Mouse (Mus musculus) common myeloid progenitor, adult 5-6 weeks (primary cell): ENCODE measurements around the gene Ppp1r14b. TPM values are rescaled to one million over a fixed set of nuclear protein-coding genes. Genes with fewer than 3 reads are reported as not detected.

Source experiments
- ATAC-seq: replicated peaks from 2 replicates; pipeline ENCODE4 v1.8.0; 2016; ENCODE audit warnings: low read depth, mild to moderate bottlenecking, moderate TSS enrichment, inconsistent platforms; ENCODE audit not compliant: poor library complexity, severe bottlenecking
- total RNA-seq: library from RNA; stranded (forward); fragments of 200-1000, 187-1606 nt; gene quantifications from 2 replicates; pipeline ENCODE4 v1.2.3, GENCODE M21; 2017

Gene Ppp1r14b
- 119 and 184 TPM in 2 replicates for total RNA-seq

DNA sequence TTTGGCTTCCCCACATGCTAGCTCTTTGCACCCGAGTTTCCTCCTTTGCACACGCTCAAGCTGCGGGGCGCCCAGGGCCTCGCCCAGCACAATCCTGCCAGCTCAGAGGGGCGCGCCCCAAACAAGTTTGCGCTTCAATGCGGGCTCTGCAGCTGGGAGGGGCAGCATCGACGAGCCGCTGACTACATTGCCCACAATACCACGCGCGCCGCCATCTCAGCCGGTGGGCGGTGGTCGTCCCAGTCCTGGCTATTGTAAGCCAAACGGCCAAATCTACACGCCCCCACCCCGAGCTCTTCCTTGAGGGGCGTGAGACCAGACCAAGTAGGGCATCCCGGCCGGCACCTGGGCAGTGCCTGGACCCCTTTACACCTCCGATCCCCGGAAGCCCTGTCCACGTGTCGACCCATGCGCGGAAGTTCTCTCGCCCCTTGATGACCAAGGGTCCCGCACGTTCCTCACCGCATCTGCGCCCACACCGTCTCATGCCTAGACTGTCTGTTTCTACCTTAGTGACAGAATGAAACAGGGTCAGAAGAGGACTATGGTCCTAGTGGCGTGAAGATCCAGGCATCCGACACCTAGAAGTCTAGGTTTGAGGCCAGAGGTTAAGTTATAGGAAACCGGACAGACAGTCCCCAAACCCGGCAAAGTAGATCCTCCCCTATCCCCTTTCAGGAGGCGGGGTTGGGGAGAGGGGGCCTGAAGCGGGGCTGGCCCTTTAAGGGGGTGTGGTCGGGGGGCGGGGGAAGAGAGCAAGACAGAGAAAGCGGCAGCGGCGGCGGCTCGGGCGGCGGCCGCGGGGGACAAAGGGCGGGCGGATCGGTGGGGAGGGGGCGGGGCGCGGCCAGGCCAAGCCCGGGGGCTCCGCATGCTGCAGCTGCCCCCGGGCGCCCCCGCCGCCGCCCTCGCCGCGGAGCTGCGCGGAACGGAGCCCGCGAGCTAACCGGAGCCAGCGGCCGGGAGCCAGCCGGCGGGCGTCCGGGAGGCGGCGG lies at the start of gene Ppp1r14b:
Gene Ppp1r14b, plus strand, starts transcription at position 758 of the 995 bp plus-strand sequence.
- ATAC-seq: peak; percentile 69

DNA sequence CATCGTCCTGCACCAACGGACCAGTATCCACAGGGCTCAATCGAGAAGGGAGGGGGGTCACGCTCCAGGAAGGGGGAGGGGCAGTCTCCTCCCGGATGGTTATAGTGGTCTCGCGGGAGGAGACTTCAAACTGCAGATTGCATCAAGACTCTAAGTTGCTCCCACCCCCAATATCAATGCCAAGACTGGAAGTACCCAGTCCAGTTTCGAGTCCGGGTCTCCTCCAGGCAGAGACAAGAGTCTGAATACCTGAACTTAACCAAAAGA lies 49.5 kb upstream of the Ppp1r14b start, which contains the start of gene Catsperz:
Gene Catsperz, minus strand, starts transcription at position 74 of the 267 bp plus-strand sequence.
- no peak for ATAC-seq

- ATAC-seq: no peak
Measured at GRCm38 (mm10) chr19:6925611-6926329, 49.0 kb upstream of the Ppp1r14b start.

GRCm38 (mm10) chr19:6926559-6927255 lies 48.1 kb upstream of the Ppp1r14b start:
- ATAC-seq: no peak

- ATAC-seq: no peak
Measured at GRCm38 (mm10) chr19:6928080-6928479, 46.7 kb upstream of the Ppp1r14b start.

DNA sequence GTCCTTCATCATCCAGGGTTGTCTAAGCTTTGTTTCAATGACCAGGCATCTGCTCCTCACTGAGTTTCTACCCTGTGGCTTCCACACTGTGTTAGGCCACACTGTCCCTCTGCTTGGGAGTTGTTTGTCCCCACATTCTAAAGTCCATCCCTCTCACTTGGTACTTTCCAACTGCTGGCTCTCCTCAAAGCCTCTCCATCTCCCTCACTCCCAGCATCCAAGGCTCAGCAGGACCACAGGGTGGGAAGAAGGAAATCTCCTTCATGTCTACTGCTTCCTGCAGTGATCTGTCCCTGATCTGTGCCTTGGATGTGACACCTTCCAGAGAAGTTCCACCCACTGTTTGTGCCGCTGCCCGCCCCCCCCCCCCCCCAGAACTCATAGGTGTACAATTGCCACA lies 43.8 kb upstream of the Ppp1r14b start:
- ATAC-seq: no peak

- no peak for ATAC-seq
Measured at GRCm38 (mm10) chr19:6932018-6932417, 42.8 kb upstream of the Ppp1r14b start.

GRCm38 (mm10) chr19:6933102-6933435 lies 41.7 kb upstream of the Ppp1r14b start:
- ATAC-seq: no peak

DNA sequence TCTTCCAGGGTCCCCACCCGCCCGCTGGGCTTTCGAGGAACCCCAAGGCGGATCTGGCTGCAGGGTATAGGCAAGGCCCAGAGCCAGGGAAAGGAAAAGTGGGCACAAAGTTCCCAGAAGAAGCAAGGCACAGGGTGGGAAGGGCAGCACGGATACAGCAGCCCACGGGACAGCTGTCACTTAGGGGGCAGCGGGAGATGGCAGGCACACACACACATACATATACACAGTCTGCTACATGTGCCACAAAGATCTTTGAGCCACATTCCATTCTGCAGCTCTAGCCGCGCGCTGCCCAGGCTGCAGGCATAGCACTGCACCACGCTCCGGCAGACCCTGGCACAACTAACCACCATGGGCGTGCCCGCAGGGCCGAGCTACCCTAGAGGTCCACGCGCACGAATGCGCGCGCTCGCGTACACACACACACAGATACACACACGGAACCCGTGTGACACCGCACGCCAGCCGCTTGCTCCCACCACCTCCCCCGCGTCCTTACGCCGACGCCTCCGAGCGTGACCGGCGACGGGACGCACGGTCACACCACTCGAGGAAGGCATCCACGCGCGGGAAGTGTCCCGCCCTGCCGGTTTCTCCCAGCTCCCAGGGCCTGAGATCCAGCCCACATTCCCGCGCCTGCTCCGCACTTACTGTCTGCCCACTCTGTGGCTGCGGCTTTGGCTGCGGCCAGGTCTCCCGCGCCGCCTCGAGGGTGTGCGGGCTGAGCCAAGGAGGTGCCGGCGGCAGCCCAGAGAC lies 41.2 kb upstream of the Ppp1r14b start:
- ATAC-seq: peak; percentile 55

DNA sequence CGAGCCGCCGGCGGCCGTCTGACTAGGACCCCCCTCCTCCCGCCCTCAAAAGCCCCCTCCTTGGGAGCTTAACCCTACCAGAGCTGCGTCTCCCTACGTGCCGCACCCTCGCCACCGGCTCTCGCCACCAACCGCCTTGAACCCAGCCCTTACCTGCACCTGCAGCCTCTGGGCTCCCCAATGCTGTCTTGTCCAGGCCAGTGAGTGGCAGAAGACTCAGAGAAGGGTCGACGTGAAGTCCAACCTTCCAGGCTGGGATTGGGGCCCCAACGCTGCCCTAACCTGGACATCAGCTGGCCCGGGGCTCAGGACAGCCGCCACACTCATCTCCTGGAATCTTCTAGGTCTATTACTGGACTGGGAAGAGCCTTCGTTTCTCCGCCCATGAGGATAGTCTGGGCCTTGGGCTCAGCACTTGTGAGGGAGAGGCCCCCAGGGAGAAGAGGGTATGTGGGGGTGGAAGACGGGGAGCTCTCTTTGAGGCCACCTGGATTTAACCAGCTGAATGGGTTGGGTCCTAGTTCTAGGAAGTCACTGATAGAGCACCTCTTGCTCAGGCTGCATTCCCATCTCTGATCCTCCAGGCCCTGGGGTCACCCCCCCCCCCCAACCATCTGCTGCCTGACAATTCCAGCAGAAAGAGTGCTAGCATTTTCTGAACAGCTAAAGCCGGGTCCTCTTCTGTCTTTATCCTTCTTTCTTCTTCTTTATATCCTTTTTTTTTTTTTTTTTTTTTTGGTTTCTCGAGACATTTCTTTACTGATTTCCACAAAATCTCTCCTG lies 40.4 kb upstream of the Ppp1r14b start, which contains the start of gene Kcnk4:
Gene Kcnk4, minus strand, starts transcription at position 321 of the 783 bp plus-strand sequence.
- no peak for ATAC-seq

DNA sequence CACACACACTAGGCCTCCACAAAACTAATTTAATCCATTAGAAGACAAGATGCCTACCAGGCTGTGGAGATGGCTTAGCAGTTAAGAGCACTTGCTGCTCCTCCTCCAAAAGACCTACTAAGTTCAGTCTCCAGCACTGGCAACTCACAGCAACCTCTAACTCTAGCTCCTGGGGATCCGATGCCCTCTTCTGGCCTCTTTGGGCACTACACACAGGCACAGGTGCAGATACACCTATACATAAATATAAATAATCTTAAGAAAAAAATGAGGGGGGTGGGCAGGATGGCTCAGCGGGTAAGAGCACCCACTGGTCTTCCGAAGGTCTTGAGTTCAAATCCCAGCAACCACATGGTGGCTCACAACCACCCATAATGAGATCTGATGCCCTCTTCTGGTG lies 38.5 kb upstream of the Ppp1r14b start:
- ATAC-seq: 0 out of 2 replicates have a peak, but pooled peaks have one; percentile 33

DNA sequence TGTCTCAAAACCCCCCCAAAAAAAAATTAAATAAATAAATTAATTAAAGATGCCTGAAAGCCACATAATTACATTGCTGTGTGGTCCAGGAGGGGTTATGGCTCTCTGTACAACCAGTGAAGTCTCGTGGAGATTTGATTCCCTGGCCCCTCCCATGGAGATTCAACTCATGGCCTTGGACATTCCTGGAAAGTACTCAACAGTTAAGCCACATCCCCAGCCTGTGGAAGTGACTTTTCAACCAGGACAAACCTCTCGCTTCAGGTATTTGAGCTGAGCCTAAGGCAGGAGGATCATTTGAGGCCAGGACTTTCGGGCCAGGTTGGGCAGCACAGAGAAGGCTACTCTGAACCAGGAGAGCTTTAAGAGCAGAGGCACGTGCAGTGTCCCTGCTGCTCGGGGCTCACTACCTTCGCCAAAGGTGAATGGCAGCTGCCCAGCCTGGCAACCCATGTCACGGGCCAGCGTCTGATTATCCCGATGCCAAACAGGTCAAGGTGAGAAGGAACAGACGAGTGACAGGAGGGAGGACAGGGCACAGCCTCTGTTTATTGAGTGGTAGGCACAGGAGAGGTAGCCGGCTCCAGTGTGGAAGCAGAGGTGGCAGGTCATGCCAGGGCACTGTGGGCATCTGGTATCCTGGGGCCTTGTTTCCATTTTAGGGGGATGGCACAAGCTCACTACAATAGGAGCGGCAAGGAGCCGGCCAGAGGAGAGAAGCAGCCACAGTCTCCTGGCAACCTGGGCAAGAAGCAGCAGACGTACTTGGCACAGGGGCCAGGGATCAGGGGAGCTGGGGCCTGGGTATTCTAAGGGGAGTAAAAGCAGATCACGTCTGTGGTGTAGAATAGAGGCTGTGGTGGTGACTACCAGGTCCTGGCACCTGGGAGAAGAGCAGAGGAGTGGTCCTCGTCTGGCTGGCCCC lies 37.0 kb upstream of the Ppp1r14b start:
- ATAC-seq: no peak

- no peak for ATAC-seq
Measured at GRCm38 (mm10) chr19:6939106-6940002, 35.4 kb upstream of the Ppp1r14b start.

DNA sequence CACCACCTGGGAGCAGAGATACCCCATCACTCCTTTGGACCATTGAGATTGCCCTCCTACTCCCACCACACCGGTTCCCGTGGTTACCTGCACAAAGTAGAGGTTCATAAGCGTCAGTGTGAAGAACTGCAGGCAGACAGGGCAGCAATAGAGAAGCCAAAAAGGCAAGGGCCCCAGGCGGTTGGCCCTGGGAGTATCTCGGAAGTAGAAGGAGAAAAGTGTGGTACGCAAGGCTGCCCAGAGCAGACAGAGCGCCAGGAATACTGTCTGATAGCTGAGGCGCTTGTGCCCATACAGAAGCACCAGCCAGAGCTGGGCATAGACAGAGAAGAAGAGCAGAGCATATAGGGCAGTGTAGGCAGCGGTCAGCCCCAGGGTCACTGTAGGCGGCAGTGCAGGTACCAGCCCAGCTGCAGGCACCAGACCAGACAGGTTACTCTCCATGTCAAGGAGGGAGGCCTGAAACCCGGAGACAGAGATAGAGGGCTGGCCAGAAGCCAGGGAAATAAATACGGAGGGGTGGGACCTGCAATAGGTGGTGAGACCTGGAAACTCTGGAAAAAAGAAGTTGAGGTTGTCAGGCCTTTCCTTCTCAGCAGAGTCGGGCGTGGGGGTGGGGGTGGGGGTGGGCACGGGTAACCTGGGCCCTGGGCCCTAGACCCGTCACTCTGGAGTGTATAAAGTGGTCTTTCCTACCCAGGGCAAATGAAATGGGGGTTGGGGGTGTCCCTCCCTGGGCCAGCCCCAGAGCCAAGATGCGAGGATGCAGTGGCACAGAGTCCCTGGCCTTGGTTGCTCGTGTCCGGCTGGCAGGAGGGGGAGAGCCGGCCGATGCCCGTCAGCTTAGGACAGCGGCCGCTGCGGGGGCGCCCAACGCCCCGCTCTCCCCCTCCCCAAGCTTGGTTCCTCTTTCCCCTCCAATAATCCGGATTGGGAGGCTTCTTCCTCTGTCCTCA lies 34.1 kb upstream of the Ppp1r14b start:
- no peak for ATAC-seq

DNA sequence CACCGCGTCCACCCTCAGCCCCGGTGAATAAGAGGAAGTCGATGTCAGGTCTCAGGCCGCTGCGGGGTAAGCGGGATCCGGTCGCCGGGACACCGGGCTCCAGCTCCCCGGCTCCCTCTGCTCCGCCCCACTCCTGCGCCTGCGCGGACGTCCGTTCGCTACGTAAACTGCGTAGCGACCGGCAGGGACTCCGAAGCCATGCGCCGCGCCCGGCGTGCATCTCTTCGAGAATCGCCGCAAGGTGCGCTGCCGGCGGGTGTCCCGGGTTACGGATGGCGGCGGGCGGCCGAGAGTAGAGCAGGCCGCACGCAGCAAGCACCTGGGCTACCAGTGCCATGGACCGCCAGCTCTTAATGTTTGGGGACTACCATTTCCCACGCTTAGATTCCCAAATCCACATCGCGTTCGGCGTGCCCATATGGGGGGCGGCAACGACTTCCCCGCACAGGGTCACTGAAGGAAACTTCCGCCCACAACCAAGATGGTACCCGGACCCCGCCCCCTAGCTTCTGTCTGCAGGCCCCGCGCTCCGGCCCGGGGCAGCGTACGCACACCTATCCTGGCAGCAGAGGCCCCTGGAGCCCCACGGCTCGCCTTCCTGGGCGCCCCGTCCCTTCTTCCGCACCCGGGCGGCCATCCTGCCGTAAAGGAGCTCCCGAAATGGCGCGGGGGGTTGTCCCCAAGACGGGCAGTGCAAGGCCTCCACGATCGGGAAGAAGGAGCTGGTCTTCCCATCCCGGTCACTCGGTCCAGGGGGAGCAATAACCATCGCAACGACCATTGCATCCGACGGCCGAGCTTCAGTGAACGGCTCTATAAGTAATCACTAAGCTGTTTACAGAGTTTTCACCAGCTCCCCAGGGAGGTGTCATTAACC lies 33.2 kb upstream of the Ppp1r14b start, which contains the start of gene Bad:
Gene Bad, plus strand, starts transcription at position 490 of the 877 bp plus-strand sequence.
- peak; percentile 76 for ATAC-seq
